Mouse (Mus musculus) kidney, embryonic 14.5 days (tissue): ENCODE results near the gene Sez6l. TPM values are rescaled to one million over a fixed set of nuclear protein-coding genes. Genes with fewer than 3 reads are reported as not detected.

ENCODE experiments used
- ATAC-seq: fragments of 200-750 bp; cut with Nextera tagmentation; 2 replicates; pipeline ENCODE4 v1.8.0; 2017; ENCODE audit warnings: moderate number of reproducible peaks, mild to moderate bottlenecking, moderate TSS enrichment, moderate library complexity; ENCODE audit not compliant: low FRiP score, low TSS enrichment
- H3K27ac ChIP-seq: fragments of 300-500 bp; sonication (generic); 2 replicates; pipeline ENCODE4 v1.5.1; 2014; ENCODE audit warnings: low read depth, mild to moderate bottlenecking, low read length, moderate library complexity, mixed read lengths
- H3K27me3 ChIP-seq: fragments of 300-500 bp; sonication (generic); 2 replicates; pipeline ENCODE4 v1.6.1; 2014; ENCODE audit warnings: mild to moderate bottlenecking, low read length; ENCODE audit not compliant: control insufficient read depth, insufficient read depth
- H3K36me3 ChIP-seq: fragments of 300-500 bp; sonication (generic); 2 replicates; pipeline ENCODE4 v1.6.1; 2014; ENCODE audit warnings: low read length, mixed read lengths; ENCODE audit not compliant: control insufficient read depth, insufficient read depth
- H3K4me1 ChIP-seq: fragments of 300-500 bp; sonication (generic); 2 replicates; pipeline ENCODE4 v1.6.1; 2014; ENCODE audit warnings: low read length, mixed read lengths; ENCODE audit not compliant: control insufficient read depth, insufficient read depth
- H3K4me2 ChIP-seq: fragments of 300-500 bp; sonication (generic); replicated peaks from 2 replicates; pipeline ENCODE4 v1.6.1; 2014; ENCODE audit warnings: low read depth, mild to moderate bottlenecking, low read length
- H3K4me3 ChIP-seq: fragments of 300-500 bp; sonication (generic); 2 replicates; pipeline ENCODE4 v1.5.1; 2014; ENCODE audit warnings: mild to moderate bottlenecking, low read length
- H3K9ac ChIP-seq: fragments of 300-500 bp; sonication (generic); 2 replicates; pipeline ENCODE4 v1.6.1; 2014; ENCODE audit warnings: low read depth, mild to moderate bottlenecking, low read length, moderate library complexity
- H3K9me3 ChIP-seq: fragments of 300-500 bp; sonication (generic); 2 replicates; pipeline ENCODE4 v1.6.1; 2016; ENCODE audit warnings: low read length; ENCODE audit not compliant: control insufficient read depth
- WGBS: fragments of 180-500 bp; shearing (Covaris S2); extraction: QIAGEN DNeasy Blood & Tissue Kit; methylation state at CpG from one replicate; pipeline ENCODE4 v1.1.7; 2014; 5-methylcytosine and 5-hydroxymethylcytosine counted together
- polyA plus RNA-seq: library from polyadenylated mRNA; unstranded; fragments of >200 nt; fragmentation: Nextera tagmentation; extraction: Ambion mirVana; gene quantifications from 2 replicates; pipeline ENCODE4 v1.2.1, GENCODE M21; 2014

The Sez6l gene
- polyA plus RNA-seq, 1 experiment from 2014 or later = 0.26 TPM

GRCm38 (mm10) chr5:112406017-112406416 is 171.0 kb downstream of the Sez6l start:
- Histone ChIP-seq H3K27ac (no peak overlapping the region), H3K27me3 (no peaks in the 10 kb centered on the region), H3K9ac (no peak overlapping the region), H3K9me3 (0 out of 2 replicates have a peak, but pooled peaks cover 3% of the 10 kb centered on the region), H3K36me3 (no peaks in the 10 kb centered on the region), H3K4me2 (no peak overlapping the region), H3K4me1 (no peaks in the 10 kb centered on the region), H3K4me3 (no peak overlapping the region)
- 65% methylated on average over 3 of the region's 3 CpGs for WGBS
- ATAC-seq = no peak

GRCm38 (mm10) chr5:112402437-112402836 is 174.5 kb downstream of the Sez6l start:
- Histone ChIP-seq H3K4me3 (no peak overlapping the region), H3K9ac (no peak overlapping the region), H3K4me2 (no peak overlapping the region), H3K9me3 (0 out of 2 replicates have a peak, but pooled peaks cover 3% of the 10 kb centered on the region), H3K4me1 (no peaks in the 10 kb centered on the region), H3K27ac (no peak overlapping the region), H3K36me3 (no peaks in the 10 kb centered on the region), H3K27me3 (no peaks in the 10 kb centered on the region)
- 48% methylated on average over 3 of the region's 3 CpGs for WGBS
- ATAC-seq = no peak

GRCm38 (mm10) chr5:112399284-112399683 is 177.7 kb downstream of the Sez6l start:
- H3K27me3 ChIP-seq = peaks cover 2% of the 10 kb centered on the region; the same call in 1 of the 2 replicates
- no peak overlapping the region for H3K27ac ChIP-seq
- 0 out of 2 replicates have a peak, but pooled peaks cover 3% of the 10 kb centered on the region for H3K9me3 ChIP-seq
- H3K9ac ChIP-seq = no peak overlapping the region
- ATAC-seq = no peak
- no peaks in the 10 kb centered on the region; the same call in 1 of the 2 replicates for H3K4me1 ChIP-seq
- WGBS = 72% methylated on average over 10 of the region's 10 CpGs
- no peak overlapping the region for H3K4me2 ChIP-seq
- no peak overlapping the region for H3K4me3 ChIP-seq
- no peaks in the 10 kb centered on the region for H3K36me3 ChIP-seq

- Histone ChIP-seq H3K9me3 (no peaks in the 10 kb centered on the region), H3K9ac (no peak overlapping the region), H3K4me3 (no peak overlapping the region), H3K27me3 (peaks cover 12% of the 10 kb centered on the region; the same call in 1 of the 2 replicates), H3K4me1 (no peaks in the 10 kb centered on the region; the same call in 1 of the 2 replicates), H3K27ac (no peak overlapping the region), H3K4me2 (no peak overlapping the region), H3K36me3 (no peaks in the 10 kb centered on the region)
- WGBS = 60% methylated on average over 18 of the region's 18 CpGs
- ATAC-seq = no peak
These were observed 180.9 kb downstream of the Sez6l start for GRCm38 (mm10) chr5:112396066-112396465.

GRCm38 (mm10) chr5:112394779-112395443 is 182.1 kb downstream of the Sez6l start, which contains the start of gene Asphd2:
Gene Asphd2 (minus strand): TSS chr5:112394866.
- peak within 1 kb of the TSS; percentile 47 for H3K4me3 ChIP-seq
- peak within 1 kb of the TSS; percentile 57 for H3K27ac ChIP-seq
- peak; percentile 87 for ATAC-seq
- H3K4me1 ChIP-seq = no peaks in the 10 kb centered on the region; the same call in 1 of the 2 replicates
- WGBS = 1% methylated on average over 30 of the region's 67 CpGs
- peaks cover 12% of the 10 kb centered on the region; the same call in 1 of the 2 replicates for H3K27me3 ChIP-seq
- peak within 1 kb of the TSS; percentile 90 for H3K4me2 ChIP-seq
- no peaks in the 10 kb centered on the region for H3K9me3 ChIP-seq
- H3K9ac ChIP-seq = peak within 1 kb of the TSS; percentile 63
- no peaks in the 10 kb centered on the region for H3K36me3 ChIP-seq

GRCm38 (mm10) chr5:112394415-112394763 is 182.6 kb downstream of the Sez6l start:
- peak overlapping the region; percentile 47 for H3K4me3 ChIP-seq
- H3K4me1 ChIP-seq = no peaks in the 10 kb centered on the region; the same call in 1 of the 2 replicates
- under 1% methylated on average over 16 of the region's 28 CpGs for WGBS
- peak; percentile 77; the same call in 1 of the 2 replicates for ATAC-seq
- no peaks in the 10 kb centered on the region for H3K36me3 ChIP-seq
- H3K27me3 ChIP-seq = peaks cover 12% of the 10 kb centered on the region; the same call in 1 of the 2 replicates
- peak overlapping the region; percentile 63 for H3K9ac ChIP-seq
- H3K9me3 ChIP-seq = no peaks in the 10 kb centered on the region
- no peak overlapping the region for H3K27ac ChIP-seq
- H3K4me2 ChIP-seq = peak overlapping the region; percentile 90

GRCm38 (mm10) chr5:112393741-112394414 is 183.1 kb downstream of the Sez6l start:
- Histone ChIP-seq H3K4me2 (peak overlapping the region; percentile 90), H3K27me3 (peaks cover 12% of the 10 kb centered on the region; the same call in 1 of the 2 replicates), H3K4me3 (peak overlapping the region; percentile 47), H3K4me1 (no peaks in the 10 kb centered on the region; the same call in 1 of the 2 replicates), H3K9me3 (no peaks in the 10 kb centered on the region), H3K27ac (no peak overlapping the region), H3K36me3 (no peaks in the 10 kb centered on the region), H3K9ac (peak overlapping the region; percentile 63; the same call in 1 of the 2 replicates)
- peak; percentile 47 for ATAC-seq
- 13% methylated on average over 15 of the region's 18 CpGs for WGBS

- Histone ChIP-seq H3K4me1 (no peaks in the 10 kb centered on the region; the same call in 1 of the 2 replicates), H3K27me3 (peaks cover 12% of the 10 kb centered on the region; the same call in 1 of the 2 replicates), H3K36me3 (no peaks in the 10 kb centered on the region), H3K9ac (no peak overlapping the region), H3K4me2 (no peak overlapping the region), H3K27ac (no peak overlapping the region), H3K4me3 (no peak overlapping the region), H3K9me3 (no peaks in the 10 kb centered on the region)
- no peak for ATAC-seq
- WGBS = 74% methylated on average over 27 of the region's 27 CpGs
These were observed 185.2 kb downstream of the Sez6l start for GRCm38 (mm10) chr5:112391676-112392323.
